Mouse (Mus musculus): ENCODE results near the gene Nr4a1.

DNA sequence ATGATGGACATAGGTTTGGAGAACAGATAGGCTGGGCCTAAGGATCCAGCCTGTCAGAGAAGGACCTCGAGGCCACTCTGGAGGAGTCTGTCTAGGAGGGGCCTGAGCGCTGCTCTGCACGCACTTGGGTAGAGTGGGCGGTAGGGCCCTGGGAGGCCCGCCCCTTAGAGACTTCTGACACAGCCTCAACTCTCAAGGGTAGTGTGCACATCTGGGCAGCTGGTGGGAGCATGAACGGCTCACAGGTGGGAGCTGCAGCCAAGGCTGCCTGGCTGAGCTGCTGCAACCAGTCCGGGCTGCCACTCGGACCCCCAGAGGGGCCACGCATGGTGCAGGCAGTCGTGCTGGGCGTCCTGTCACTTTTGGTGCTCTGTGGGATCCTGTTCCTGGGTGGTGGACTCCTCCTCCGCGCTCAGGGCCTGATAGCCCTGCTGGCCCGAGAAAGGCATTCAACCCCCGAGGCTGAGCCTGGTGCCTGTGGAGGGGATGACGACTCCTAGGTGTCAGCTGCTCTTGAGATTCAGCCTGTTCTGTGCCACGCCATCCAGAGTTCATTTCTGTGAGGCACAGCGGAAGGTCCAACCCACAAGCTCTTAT is 39.1 kb downstream of the Nr4a1 start, which contains the start of gene 6030408B16Rik:
- TF ChIP-seq POLR2A (IDR thresholded peaks at IDR 0.05; ENCODE audit: insufficient read depth, low read length) (no peak), CTCF (IDR thresholded peaks at IDR 0.05; ENCODE audit: low read depth, low read length) (no peak), EP300 (IDR thresholded peaks at IDR 0.05; ENCODE audit: insufficient read depth, low read depth, low read length) (no peak)

Data from ES-Bruce4 (cell line).